Mouse (Mus musculus) urinary bladder, postnatal 36 days (tissue): ENCODE measurements around the gene Aktip.
A peak's percentile ranks its signal among the peaks of the same experiment; 100 is the strongest.

Experiments used
- DNase-seq, 2 experiments: peaks; one replicate each; pipeline ENCODE4 v3.0.0; 2022; ENCODE audit warnings: low spot score in 2 of 2, mixed read lengths in 1 of 2

Gene Aktip

DNA sequence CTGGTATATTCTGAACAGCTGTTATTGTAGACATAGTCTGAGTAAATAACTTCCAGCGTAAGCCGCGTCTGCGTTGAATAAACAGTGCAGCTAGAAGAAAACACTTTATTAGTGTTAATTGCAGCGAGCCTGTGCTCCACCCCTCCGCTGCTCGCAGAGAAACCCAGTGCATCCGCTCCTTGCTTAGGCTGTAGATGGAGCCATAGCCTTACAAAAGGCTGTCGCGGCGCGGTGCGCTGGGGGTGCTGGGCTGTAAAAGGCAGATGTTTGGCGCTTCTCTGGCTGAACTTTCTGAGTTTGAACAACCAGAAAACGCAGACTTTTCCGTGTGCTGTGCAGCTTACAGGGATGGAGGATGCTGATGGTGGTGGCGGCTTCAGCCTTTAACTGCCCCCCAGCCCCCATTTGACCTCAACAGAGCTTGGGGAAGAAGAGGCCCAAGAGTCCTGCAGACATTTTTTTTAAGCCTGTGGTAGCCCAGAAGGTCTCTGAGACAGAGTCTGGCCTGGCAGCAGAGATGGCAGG is 8.9 kb downstream of the Aktip start:
- DNase-seq: peak; percentile 55 to 64

DNA sequence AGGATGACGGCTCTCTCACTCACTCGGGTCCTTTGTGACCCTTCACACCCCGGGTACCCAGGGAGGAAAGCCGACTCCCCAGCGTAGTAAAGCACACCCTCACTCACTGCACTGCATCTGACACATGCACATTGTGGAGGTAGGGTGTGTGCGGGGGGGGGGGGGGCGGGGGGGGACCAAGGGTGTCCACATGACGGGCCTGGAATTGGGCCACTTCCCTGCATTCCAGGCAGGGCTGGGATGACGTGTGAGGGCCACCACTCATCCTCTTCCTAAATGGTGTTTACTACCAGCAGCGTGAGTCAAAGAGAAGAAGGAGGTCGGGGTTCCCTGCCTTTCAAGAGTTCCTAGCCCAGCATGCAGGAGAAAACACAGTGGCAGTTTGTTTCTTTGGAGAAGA is 11.6 kb downstream of the Aktip start:
- DNase-seq: no peak

DNA sequence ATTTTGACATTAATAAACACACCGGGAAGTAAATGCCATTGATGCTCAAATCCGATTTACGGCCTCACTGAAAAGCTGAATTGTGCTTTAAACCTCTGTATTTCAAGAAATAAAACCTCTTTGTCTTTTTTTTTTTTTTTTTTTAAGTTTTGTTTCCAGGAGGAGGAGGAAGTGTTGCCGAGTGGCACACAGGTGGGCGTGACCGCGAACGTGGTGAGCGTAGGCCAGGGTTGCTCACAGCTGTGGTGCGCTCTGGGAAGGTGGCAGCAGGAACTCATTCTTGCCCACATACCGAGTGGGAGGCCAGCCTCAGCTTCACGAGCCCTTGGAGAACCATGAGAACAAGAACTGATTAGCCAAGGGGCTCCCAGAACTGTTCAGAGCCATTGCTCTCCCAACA is 13.4 kb downstream of the Aktip start:
- DNase-seq: no peak

DNA sequence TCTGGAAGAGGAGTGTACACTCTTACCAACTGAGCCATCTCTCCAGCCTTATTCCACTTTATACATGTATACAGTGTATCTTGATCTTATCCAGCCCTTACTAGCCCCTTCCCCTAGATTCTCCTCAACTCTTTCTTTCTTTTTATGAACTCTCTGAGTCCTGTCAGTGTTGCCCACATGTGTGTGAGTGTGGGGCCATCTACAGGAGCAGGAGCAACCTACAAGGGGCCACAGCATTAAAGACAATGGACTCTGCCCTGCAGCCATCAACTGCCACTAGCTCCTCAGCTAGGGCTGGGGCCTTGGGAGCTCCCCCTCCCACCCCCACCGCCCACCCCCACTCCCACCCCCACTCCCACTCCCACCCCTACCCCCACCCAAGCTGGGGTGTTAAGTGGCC is 22.1 kb downstream of the Aktip start:
- DNase-seq: no peak

DNA sequence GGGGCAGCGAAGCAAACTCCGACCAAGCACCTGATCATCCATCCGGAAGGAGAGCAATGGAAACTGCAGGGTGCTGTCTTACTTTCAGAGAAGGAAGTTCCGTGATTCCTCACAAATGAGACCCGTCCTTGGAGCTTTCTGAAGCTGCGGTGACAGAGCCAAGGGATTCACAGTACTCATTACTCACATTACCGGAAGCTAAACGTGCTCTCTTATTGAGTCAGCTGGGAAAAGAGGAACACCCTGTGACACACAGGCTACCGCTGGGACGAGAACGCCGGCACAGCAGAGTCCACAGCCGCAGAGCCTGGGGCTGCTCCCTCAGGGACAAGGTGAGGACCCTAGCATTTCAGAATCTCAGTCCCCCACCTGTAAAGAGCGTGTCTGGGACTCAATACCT is 23.6 kb downstream of the Aktip start:
- DNase-seq: no peak

DNA sequence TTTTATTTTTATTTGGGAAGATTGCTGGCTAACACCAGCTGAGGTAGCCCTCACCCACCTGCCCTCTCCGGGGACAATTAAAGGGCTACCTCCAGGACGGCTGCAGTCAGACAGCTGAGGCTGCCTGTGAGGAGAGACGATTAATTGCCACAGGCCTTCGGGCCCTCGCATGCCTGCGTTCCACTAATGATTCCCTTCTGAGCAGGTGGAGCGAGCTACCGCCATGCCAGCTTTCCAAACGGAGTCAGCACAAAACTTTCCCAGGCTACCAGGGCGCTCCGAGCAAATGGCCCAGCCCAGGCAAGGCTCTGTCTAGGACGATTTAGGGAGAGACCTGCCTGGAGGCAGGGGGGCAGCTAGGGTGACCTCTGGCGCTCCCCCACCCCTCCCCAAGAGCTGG is 28.2 kb downstream of the Aktip start:
- no peak for DNase-seq

DNA sequence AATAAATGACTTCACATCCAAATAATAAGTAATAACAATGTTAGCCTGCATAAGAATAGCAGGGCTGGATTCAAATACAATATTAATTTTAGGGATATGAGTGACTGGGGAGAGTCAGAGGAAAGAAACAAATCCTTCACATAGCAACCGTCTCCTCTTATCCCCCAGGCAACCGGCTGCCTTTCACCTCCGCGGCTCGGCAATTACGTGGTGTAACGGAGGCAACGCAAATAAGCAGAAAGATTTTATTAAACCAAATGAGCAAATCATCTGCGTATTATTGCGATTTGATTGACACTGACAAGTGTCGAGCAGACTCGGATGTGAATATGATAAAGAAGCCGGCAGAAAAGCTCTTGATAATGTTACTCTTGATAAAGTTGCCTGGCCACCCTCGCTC is 28.9 kb downstream of the Aktip start:
- no peak for DNase-seq

DNA sequence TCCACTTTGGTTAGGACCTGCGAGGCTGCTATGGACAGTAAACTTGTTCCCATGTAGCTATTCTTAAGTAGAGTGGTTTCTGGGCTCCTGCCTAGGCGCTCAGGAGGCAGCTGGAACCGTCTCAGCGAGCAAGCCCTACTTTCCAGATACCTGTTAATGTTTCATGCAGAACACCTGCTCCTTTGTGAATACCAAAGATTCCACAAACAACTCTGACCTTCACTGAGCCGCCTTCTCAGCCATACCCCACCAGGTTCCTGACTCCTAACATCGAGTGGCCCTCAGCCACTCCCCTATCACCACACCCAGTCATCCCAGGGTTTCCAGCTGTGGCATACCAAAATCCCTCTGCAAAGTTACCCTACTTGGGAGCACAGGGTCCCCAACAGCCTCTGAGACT is 29.6 kb downstream of the Aktip start:
- DNase-seq: no peak

DNA sequence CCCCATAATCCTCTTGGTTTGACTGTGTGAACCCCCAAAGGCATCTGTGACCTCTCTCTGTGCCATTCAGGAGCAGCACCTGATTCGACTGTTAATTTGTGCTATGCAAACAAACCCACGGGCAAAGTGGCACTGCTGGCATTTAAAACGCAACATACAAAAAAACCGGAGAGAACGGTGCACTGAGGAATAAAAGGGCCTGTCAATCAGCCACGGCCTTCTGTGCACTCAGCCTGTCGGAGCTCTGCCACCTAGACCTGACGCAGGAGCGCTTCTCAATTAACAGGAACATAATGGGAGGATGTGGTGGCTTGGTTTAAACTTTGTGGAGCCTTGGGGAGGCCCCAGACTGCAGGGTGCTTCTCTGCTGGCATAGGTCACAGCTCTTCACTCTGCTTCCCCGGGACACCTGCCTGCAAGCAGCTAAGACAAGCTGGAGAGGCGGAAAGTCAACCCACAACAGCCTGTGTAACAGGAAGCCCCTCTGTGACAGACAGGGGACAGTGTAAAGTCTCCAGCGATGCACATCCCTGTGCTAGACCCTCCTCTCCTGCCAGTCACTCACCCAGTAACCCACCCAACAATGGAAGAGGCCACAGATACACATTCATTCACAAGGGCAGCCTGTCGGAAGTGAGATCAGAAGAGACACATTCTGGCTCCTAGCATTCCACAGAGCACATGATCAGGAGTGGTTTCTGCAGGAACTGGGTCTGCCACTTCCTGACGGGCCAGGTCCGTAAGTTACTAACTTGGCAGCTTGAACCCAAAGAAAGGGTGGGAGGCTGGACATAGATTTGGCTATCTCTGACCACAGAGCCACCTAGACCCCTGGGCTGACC is 39.6 kb downstream of the Aktip start:
- DNase-seq: no peak

DNA sequence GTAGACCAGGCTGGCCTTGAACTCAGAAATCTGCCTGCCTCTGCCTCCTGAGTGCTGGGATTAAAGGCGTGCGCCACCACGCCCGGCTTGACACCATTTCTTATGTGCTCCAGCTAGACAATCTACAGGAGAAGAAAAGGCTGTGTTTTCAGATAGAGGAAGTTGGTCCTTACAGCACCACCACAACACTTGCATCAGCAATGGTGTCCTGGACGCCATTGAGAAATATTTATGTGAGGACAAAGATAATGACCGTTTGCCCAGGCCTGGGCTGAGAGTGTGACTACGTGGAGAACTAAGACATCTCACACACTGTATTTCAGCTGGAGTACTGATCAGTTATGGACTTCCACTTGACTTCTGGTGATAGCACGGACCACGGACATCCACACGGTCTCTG is 41.2 kb downstream of the Aktip start:
- DNase-seq: no peak

DNA sequence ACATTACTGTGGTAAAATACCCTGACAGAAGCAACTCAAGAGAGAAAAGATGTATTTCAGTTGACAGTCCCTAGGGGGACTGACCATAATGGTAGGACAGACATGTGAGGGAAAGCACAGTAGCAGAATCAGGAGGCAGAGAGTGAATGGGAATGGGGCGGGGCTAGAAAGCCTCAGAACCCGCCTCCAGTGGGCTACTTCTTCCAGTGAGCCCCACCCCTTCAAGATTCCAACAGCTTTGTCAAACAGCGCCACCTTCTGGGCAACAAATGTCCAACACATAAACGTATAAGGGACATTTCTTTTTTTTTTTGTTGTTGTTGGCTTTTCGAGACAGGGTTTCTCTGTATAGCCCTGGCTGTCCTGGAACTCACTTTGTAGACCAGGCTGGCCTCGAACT is 45.2 kb downstream of the Aktip start:
- DNase-seq: no peak

DNA sequence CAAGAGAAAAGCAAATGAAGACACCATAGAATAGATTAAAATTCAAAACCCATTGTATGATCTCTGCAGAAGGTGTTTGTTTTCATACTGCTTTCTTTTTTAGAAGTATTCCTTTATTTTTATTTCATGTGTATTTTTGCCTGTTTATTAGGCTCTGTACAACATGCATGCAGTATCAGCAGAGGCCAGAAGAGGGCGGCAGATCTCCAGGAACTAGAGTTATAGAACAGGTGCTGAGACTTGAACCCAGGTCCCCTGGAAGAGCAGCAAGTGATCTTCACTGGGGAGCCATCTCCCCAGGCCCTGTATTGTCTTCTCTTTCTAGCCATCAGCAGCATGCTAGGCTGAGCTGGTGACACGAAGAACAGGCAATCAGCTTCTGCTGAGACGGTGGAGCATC is 45.9 kb downstream of the Aktip start:
- no peak for DNase-seq

DNA sequence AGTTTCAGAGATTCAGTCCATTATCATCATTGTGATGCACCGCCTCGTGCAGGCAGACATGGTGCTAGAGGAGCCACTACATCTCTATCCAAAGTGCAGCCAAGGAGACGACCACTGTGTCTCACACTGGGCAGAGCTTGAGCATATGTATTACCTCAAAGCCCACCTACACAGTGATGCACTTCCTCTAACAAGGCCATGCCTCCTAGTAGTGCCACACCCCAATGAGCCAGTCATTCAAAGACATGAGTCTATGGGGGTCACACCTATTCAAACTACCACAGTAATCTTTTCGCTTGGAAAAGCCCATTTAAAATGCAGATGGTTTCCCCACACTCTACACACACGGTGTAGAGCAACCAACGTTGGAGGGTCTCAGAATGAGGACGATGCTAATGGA is 48.2 kb downstream of the Aktip start:
- DNase-seq: no peak

DNA sequence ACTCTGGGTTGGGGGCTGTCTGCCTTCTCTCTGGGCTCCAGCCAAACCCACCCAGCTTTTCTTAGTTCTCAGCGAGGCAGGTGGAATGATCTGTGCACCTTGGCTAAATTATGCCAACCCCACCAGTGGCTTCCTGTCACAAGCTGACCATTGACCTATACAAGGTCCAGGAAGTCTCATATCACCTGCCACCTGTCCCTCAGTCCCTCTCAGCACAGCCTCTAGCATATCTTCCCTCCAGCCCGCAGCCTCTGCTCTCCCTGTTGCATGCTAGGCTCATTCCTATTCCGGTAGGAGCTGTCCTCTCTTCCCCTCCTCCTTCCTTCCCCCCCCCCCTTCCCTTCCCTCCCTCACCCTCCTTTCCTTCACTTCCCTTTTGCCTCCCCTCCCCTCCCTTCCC is 50.5 kb downstream of the Aktip start:
- DNase-seq: no peak

DNA sequence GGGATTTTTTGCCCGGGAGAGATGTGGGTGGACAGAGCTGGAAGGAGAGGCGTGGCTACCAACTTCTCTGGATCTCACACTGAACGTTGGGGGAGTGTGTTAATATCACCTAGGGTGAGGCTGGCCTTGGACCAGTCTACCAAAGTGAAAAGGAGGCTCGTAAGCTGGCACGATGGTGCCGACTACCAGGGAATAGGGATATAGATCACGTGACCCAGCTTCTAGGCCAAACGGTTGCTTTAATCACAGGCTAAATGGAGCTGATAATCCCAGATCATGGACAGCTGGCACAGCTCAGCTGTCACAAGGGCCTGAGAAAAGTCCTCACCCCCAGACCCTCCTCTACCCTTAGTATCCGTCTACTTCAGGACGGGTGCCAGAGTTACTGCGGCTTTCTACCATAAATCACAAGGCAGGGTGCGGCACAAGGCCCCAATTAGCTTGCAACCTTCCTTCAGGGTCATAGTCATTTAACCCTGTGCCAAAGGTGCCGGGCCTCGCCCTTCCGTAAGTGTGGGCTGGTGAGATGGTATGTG is 51.1 kb downstream of the Aktip start:
- DNase-seq: no peak

DNA sequence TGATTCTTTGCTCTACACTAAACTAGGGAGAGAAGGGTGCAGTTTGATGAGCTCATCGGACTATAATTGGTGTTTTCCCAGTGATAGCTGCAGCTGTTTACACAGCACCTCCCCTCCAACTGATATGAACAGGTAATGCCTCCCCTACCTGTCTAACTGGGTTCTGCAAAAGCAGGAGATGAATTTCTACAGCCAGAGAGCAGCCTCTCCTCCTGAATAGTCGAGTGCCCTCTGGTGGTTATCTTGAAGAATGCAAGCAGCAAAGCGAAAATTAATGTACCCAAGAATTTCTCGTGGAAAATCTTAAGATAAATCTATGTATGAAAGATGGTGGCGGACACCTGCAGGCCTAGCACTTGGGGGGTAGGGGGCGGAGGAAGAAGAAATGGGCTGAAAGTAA is 52.1 kb downstream of the Aktip start:
- DNase-seq: peak; percentile 27

DNA sequence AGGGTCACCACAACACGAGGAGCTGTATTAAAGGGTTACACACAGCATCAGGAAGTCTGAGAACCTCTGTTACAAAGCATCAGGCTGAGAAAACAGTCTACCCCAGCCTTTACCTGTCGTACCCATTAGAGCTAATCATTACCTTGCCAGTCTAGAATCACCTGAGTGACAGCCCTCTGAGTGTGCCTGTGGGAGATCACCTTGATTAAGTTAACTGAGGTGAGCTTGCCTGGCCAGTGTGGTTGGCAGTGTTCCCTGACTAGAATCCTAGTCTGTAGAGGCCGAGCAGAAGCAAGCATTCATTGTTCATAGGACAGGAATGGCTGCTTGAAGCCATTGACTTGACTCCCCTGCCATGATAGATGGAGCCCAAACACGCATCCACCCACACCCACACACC is 58.9 kb downstream of the Aktip start:
- no peak for DNase-seq

DNA sequence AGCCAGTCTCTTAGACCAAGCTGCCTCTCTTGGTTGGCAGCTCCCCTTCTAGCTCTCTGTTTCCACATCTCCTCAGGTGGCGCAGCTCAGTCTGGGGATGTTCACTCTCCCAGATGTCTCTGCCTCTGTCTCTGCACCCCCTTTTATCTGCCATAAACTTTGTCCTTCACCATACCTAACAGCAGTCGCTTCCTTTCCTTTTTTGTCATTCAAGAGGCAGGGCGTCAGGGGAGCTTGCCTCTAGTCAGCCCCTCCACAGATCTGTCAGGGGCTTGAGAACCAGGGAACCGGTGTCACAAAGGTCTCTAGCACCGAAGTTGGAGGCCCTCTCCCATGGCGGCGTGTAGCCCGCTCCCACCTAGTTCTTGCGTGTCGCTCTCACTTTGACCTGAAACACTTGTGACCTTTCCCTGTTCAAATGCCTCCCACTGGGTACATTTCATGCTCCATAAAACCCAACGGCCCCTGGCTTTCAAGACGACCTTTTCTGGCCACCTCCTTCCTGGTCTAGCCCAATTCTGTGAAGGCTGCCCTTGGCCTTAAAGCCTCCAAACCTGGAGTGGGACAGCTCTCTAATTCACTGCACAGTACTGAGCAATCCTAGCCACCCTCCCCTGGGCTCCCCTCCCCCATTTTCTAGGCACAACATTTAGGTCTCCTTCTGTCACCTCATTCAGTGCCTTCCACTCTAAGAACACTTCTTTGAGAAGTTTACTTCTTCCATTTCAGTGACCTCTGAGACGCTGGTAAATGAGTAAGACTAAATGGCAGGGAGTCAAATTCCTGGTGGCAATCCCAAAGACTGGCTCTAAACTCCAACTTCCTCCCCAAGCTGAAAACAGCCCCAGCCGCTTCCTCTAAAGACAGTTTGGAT is 64.2 kb downstream of the Aktip start:
- no peak for DNase-seq

DNA sequence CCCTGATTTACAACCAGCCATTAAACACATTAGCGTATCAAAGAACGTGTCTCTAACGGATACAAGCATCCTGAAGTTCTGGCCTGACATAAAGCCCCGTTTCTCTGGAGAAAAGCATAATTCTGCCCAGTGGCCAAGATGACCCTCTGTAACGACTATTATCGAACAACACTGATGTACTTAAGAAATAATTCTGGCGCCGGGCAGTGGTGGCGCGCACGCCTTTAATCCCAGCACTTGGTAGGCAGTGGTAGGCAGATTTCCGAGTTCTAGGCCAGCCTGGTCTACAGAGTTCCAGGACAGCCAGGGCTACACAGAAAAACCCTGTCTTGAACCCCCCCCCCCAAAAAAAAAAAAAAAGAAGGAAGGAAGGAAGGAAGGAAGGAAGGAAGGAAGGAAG is 65.1 kb downstream of the Aktip start:
- no peak for DNase-seq

DNA sequence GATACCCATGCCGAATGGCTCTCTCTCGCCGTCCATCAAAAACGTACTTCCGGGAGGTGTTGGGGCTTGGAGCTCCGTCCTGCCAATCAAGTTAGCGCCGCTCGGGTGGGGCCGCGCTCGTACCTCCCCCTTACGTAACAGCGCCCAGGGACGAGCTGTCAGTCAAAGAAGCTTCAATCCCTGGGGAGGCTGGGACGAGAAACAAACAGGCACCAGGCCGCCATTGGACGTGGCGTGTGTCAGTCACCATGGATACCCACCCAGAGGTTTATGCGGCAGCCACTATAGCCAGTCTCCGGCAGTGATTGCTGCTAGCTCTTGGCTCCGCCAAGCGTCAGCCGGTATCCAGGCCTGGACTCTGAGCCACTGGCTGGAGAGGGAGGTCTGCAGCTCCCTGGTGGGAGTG is 65.7 kb downstream of the Aktip start:
- peak; percentile 99 for DNase-seq

DNA sequence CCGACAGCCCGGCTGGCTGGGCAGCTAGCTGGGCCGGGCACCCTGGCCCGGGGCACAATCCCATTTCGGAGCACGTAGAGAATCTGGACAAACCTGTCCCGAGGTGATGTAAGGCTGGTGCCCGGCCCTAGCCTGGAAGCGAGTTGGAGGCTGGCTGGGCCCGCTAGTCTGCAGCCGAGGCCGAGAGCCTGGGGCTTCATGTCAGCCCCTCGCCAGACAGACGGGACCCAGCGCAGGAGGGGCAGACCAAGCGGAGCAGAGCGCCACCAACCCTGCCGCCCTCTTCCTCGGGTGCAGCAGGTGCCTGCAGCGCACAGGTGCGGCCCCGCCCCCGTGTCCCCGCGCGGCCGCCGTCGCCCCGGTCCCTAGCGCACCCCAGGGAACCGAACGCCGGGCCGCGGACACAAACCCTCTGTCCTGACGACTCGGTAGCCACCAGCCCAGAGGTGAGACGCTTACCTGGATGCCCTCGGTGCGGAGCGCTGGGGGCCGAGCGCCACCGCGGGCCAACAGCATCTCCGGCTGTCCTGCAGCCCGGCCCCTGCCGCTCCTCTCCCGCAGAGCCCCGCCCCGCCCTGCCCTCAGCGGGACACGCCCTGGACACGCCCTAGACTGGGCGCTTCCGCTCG is 66.2 kb downstream of the Aktip start:
- DNase-seq: peak; percentile 58 to 60

DNA sequence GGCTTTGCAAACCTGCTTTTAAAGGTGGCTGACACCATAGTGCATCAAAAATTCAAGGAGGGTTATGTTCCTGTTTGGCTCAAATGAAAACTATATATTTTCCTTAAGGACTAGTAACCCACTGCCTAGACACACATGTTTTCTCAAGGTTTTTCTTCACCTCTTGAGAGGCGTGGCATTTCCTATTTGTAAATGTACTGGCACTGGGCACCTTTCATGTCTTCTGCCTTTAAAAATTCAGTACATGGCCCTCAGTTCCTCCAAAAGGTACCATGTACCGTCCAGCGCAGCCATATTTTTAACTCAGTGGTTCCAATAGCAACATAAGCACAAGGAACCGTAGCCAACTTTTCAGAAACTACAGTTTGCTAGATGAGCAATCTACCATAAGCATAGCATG is 67.0 kb downstream of the Aktip start:
- no peak for DNase-seq
